Mouse (Mus musculus): ENCODE measurements around the gene Hhipl1.

Gene Hhipl1

GRCm38 (mm10) chr12:108365340-108365739 is 59.3 kb downstream of the Hhipl1 start:
- DNase-seq (ENCODE audit: low spot score): peak; percentile 64

- DNase-seq (ENCODE audit: low spot score): no peak
Measured at GRCm38 (mm10) chr12:108365868-108366267, 59.8 kb downstream of the Hhipl1 start.

- no peak for DNase-seq (ENCODE audit: low spot score)
Measured at GRCm38 (mm10) chr12:108367909-108368308, 61.8 kb downstream of the Hhipl1 start.

GRCm38 (mm10) chr12:108368921-108369320 is 62.9 kb downstream of the Hhipl1 start:
- DNase-seq (ENCODE audit: low spot score): no peak

- DNase-seq (ENCODE audit: low spot score): no peak
Measured at GRCm38 (mm10) chr12:108370596-108371428, 64.7 kb downstream of the Hhipl1 start, which contains the start of gene Eml1. Gene Eml1, plus strand, starts transcription at chr12:108370957.

GRCm38 (mm10) chr12:108371429-108371765 is 65.3 kb downstream of the Hhipl1 start:
- DNase-seq (ENCODE audit: low spot score): no peak

- DNase-seq (ENCODE audit: low spot score): no peak
Measured at GRCm38 (mm10) chr12:108372241-108372640, 66.2 kb downstream of the Hhipl1 start.

GRCm38 (mm10) chr12:108373611-108374010 is 67.5 kb downstream of the Hhipl1 start:
- DNase-seq (ENCODE audit: low spot score): no peak

GRCm38 (mm10) chr12:108374689-108375088 is 68.6 kb downstream of the Hhipl1 start:
- no peak for DNase-seq (ENCODE audit: low spot score)

- no peak for DNase-seq (ENCODE audit: low spot score)
Measured at GRCm38 (mm10) chr12:108378379-108379133, 72.5 kb downstream of the Hhipl1 start.

Data from testis, postnatal 14 days (tissue).